In the genomic region with DNA sequence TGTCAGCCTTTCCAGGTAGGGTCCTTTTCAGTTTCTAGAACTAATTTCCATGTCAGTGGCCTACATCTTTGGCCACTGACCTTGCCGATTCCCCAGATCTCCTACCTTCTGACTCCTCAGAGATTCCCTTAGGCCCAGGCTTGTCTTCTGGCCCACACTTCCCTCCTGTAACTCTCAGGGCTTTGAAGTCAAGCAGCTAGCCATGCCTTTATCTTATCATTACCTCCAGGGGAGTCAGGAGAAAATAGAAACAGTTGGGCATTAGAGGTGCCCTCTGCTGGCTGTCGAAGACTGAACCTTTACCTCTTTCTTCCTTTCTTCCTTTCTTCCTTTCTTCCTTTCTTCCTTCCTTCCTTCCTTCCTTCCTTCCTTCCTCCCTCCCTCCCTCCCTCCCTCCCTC, we compare ENCODE assay signal across 12 mouse cellular contexts. TPM values are rescaled to one million over a fixed set of nuclear protein-coding genes. Genes with fewer than 3 reads are reported as not detected.
A peak's percentile ranks its signal among the peaks of the same experiment; 100 is the strongest.
DNase-seq lines count a peak whose midpoint lies in the region; ATAC-seq and TF ChIP-seq lines count a peak whose summit lies in the region.
"Had no signal": no experiment of that assay in that cellular context is flagged by ENCODE, and none has a peak within 500 bp of the region (broad histone marks: within the 10 kb centered on the region; RNA-seq: fewer than 3 reads in every experiment).

No protein-coding gene starts in this region.

- no peak overlapping the region for H3K4me3 ChIP-seq in lung, postnatal 0 days (ENCODE audit: low read depth, low read length)
- no peak overlapping the region for H3K4me3 ChIP-seq in cortical plate, adult 2 months (ENCODE audit: insufficient read depth, low read length)
- H3K4me3 ChIP-seq in small intestine, adult 2 months (ENCODE audit: low read depth, low read length) = no peak overlapping the region
- H3K4me3 ChIP-seq: midbrain, embryonic 15.5 days had no signal

- DNase-seq in embryo, embryonic 10.5 days (ENCODE audit: low spot score) = peak; percentile 11
- no peak for DNase-seq in embryo, embryonic 11 days
- no peak for DNase-seq in lung, postnatal 0 days (ENCODE audit: low spot score)
- DNase-seq in lung, postnatal 10 days = no peak
- no peak for DNase-seq in adrenal gland, postnatal 10 days
- DNase-seq in kidney, adult 9 months = no peak
- DNase-seq: B cell, adult 2 months; cerebellum, adult 11-12 months; layer of hippocampus, adult 9-11 months had no signal

- H3K4me2 ChIP-seq in lung, postnatal 0 days (replicated peaks; ENCODE audit: low read depth, low read length) = no peak overlapping the region
- H3K4me2 ChIP-seq: midbrain, embryonic 15.5 days had no signal

- H3K9me3 ChIP-seq in lung, postnatal 0 days (ENCODE audit: low read length) = no peaks in the 10 kb centered on the region
- H3K9me3 ChIP-seq: midbrain, embryonic 15.5 days had no signal

- H3K27ac ChIP-seq in lung, postnatal 0 days (ENCODE audit: low read length) = no peak overlapping the region
- no peak overlapping the region for H3K27ac ChIP-seq in cortical plate, adult 2 months (ENCODE audit: insufficient read depth, low read length)
- H3K27ac ChIP-seq in small intestine, adult 2 months (ENCODE audit: insufficient read depth, low read depth, low read length) = no peak overlapping the region
- H3K27ac ChIP-seq: midbrain, embryonic 15.5 days had no signal

- no peak for TF ChIP-seq POLR2A in cortical plate, adult 2 months (IDR thresholded peaks at IDR 0.05; ENCODE audit: extremely low read depth, insufficient read depth, low read length)
- no peak for TF ChIP-seq POLR2A in small intestine, adult 2 months (IDR thresholded peaks at IDR 0.05; ENCODE audit: low read depth, low read length)

- ATAC-seq in lung, postnatal 0 days = no peak
- ATAC-seq: midbrain, embryonic 15.5 days had no signal

- no peak for TF ChIP-seq EP300 in lung, postnatal 0 days (IDR thresholded peaks at IDR 0.05)

- H3K27me3 ChIP-seq in lung, postnatal 0 days (replicated peaks; ENCODE audit: insufficient read depth, low read length) = no peaks in the 10 kb centered on the region
- H3K27me3 ChIP-seq in small intestine, adult 2 months (ENCODE audit: control insufficient read depth, insufficient read depth, low read length) = no peaks in the 10 kb centered on the region
- H3K27me3 ChIP-seq: midbrain, embryonic 15.5 days had no signal

- 38% methylated on average over 2 of the region's 2 CpGs for WGBS in lung, postnatal 0 days
- 44% methylated on average over 2 of the region's 2 CpGs for WGBS in small intestine, adult 2 months

- H3K36me3 ChIP-seq in lung, postnatal 0 days (ENCODE audit: insufficient read depth, low read length) = no peaks in the 10 kb centered on the region
- H3K36me3 ChIP-seq in small intestine, adult 2 months (ENCODE audit: control insufficient read depth, insufficient read depth, low read length) = no peaks in the 10 kb centered on the region
- H3K36me3 ChIP-seq: midbrain, embryonic 15.5 days had no signal

- no peaks in the 10 kb centered on the region for H3K4me1 ChIP-seq in lung, postnatal 0 days (ENCODE audit: insufficient read depth, low read depth, low read length)
- H3K4me1 ChIP-seq in cortical plate, adult 2 months (ENCODE audit: control insufficient read depth, insufficient read depth, low read length) = no peaks in the 10 kb centered on the region
- peaks cover 7% of the 10 kb centered on the region; the same call in 1 of the 2 replicates for H3K4me1 ChIP-seq in small intestine, adult 2 months (ENCODE audit: control insufficient read depth, insufficient read depth, insufficient read length, low read length)
- H3K4me1 ChIP-seq: midbrain, embryonic 15.5 days had no signal

- no peak overlapping the region for H3K9ac ChIP-seq in lung, postnatal 0 days (replicated peaks; ENCODE audit: low read depth)
- H3K9ac ChIP-seq: midbrain, embryonic 15.5 days had no signal

- TF ChIP-seq CTCF in lung, postnatal 0 days (IDR thresholded peaks at IDR 0.05) = peak; percentile 30
- 0 out of 2 replicates have a peak, but pooled peaks have one; percentile 11 for TF ChIP-seq CTCF in cortical plate, adult 2 months (IDR thresholded peaks at IDR 0.05; ENCODE audit: extremely low read depth, insufficient read depth, low read length)
- 0 out of 2 replicates have a peak, but pooled peaks have one; percentile 20 for TF ChIP-seq CTCF in small intestine, adult 2 months (IDR thresholded peaks at IDR 0.05; ENCODE audit: extremely low read depth, insufficient read length, insufficient replicate concordance, low read depth, low read length)

RNA-seq across cellular contexts. Expression of gene Jak2, which starts 48.3 kb away (rescaled TPM):
- 9.6 and 9.9 TPM in 2 replicates for polyA plus RNA-seq in lung, postnatal 0 days (2015; fragmentation: Nextera tagmentation; extraction: Ambion mirVana)
- 18.4 and 19.2 TPM in 2 replicates for polyA plus RNA-seq in cortical plate, adult 2 months (2012; rRNA removed)
- 4.0 and 14.5 TPM in 2 replicates for polyA plus RNA-seq in small intestine, adult 2 months (2012; rRNA removed)
- total RNA-seq in adrenal gland, postnatal 10 days (2021) = 10 to 100 TPM; 17.7 to 20.5 TPM
